Mouse (Mus musculus) CH12.LX (cell line): Measurements from ENCODE around the gene Ift52. TPM values are rescaled to one million over a fixed set of nuclear protein-coding genes. Genes with fewer than 3 reads are reported as not detected.

Source experiments
- DNase-seq: peaks from one replicate; pipeline ENCODE4 v3.0.0-alpha.2; 2013; ENCODE audit errors: extremely low read depth
- H3K27ac ChIP-seq: 2 replicates; pipeline ENCODE4 v1.5.1; 2012; ENCODE audit warnings: low read depth, mild to moderate bottlenecking, control low read depth, moderate library complexity; ENCODE audit not compliant: insufficient read depth
- H3K27me3 ChIP-seq: replicated peaks from 2 replicates; pipeline ENCODE3; 2012; ENCODE audit warnings: inconsistent platforms
- H3K36me3 ChIP-seq, 2 experiments: replicated peaks in 1 of 2; 2 replicates each; pipeline versions ENCODE3 to v1.6.1; 2012; ENCODE audit warnings: inconsistent platforms in 1 of 2, low read length in 1 of 2, mild to moderate bottlenecking in 1 of 2, mixed read lengths in 1 of 2, moderate library complexity in 1 of 2; ENCODE audit not compliant: control insufficient read depth in 1 of 2, insufficient read depth in 1 of 2
- H3K4me1 ChIP-seq, 2 experiments: 2 replicates each; pipeline ENCODE4 v1.6.1; 2012; ENCODE audit warnings: inconsistent platforms in 1 of 2, moderate library complexity in 1 of 2; ENCODE audit not compliant: insufficient read depth in 2 of 2, control insufficient read depth in 1 of 2
- H3K4me2 ChIP-seq: 2 replicates; pipeline ENCODE4 v1.6.1; 2012; ENCODE audit warnings: low read depth, mild to moderate bottlenecking, control low read depth; ENCODE audit not compliant: poor library complexity, insufficient read depth, severe bottlenecking
- H3K4me3 ChIP-seq, 3 experiments: fragments of 150-350 bp in 1 of 3; sonication (generic) in 1 of 3; replicated peaks in 1 of 3; 2 replicates each; pipeline versions ENCODE3 to v1.5.1; 2011 to 2012; ENCODE audit warnings: low read depth in 2 of 3, low read length in 2 of 3, mild to moderate bottlenecking in 2 of 3, moderate library complexity in 2 of 3, control low read depth in 1 of 3, improper control_type of control experiment in 1 of 3, inconsistent platforms in 1 of 3, mixed read lengths in 1 of 3; ENCODE audit not compliant: poor library complexity in 1 of 3
- H3K79me2 ChIP-seq: replicated peaks from 2 replicates; pipeline ENCODE4 v1.6.1; 2012; ENCODE audit warnings: mild to moderate bottlenecking, moderate library complexity; ENCODE audit not compliant: control insufficient read depth, poor library complexity, insufficient read depth, severe bottlenecking; ENCODE audit errors: extremely low read depth
- H3K9ac ChIP-seq: 2 replicates; pipeline ENCODE4 v1.6.1; 2012; ENCODE audit warnings: low read depth, mild to moderate bottlenecking, control low read depth, moderate library complexity; ENCODE audit not compliant: insufficient read depth
- H3K9me3 ChIP-seq: replicated peaks from 2 replicates; pipeline ENCODE3; 2012; ENCODE audit warnings: low read length, inconsistent platforms, mixed read lengths
- CTCF ChIP-seq, 2 experiments: IDR thresholded peaks in 1 of 2; conservative IDR thresholded peaks in 1 of 2; 2 replicates each; pipeline ENCODE4 v1.5.1; 2011 to 2012; ENCODE audit warnings: low read depth in 2 of 2, low read length in 2 of 2, improper control_type of control experiment in 1 of 2, inconsistent platforms in 1 of 2, mild to moderate bottlenecking in 1 of 2, moderate library complexity in 1 of 2
- ELF1 ChIP-seq: IDR thresholded peaks from 2 replicates; pipeline ENCODE4 v1.6.1; 2014; ENCODE audit warnings: low read depth, mild to moderate bottlenecking, inconsistent platforms, low read length, improper control_type of control experiment
- GABPA ChIP-seq: IDR thresholded peaks from 2 replicates; pipeline ENCODE4 v1.6.1; 2012; ENCODE audit warnings: low read depth, low read length, improper control_type of control experiment, inconsistent platforms; ENCODE audit not compliant: insufficient replicate concordance
- JUN ChIP-seq: IDR thresholded peaks from 2 replicates; pipeline ENCODE4 v1.6.1; 2011; ENCODE audit warnings: low read depth, mild to moderate bottlenecking, low read length, improper control_type of control experiment, moderate library complexity; ENCODE audit not compliant: insufficient read depth
- MAFK ChIP-seq: IDR thresholded peaks from 2 replicates; pipeline ENCODE4 v1.6.1; 2011; ENCODE audit warnings: low read length, improper control_type of control experiment; ENCODE audit not compliant: insufficient replicate concordance
- MEF2A ChIP-seq: IDR thresholded peaks from 2 replicates; pipeline ENCODE4 v1.6.1; 2014; ENCODE audit warnings: low read depth, mild to moderate bottlenecking, inconsistent platforms, low read length, improper control_type of control experiment, borderline replicate concordance
- MXI1 ChIP-seq: IDR thresholded peaks from 2 replicates; pipeline ENCODE4 v1.6.1; 2011; ENCODE audit warnings: mild to moderate bottlenecking, low read depth, low read length, improper control_type of control experiment
- NELFE ChIP-seq: IDR thresholded peaks from 2 replicates; pipeline ENCODE4 v1.6.1; 2011; ENCODE audit warnings: low read depth, low read length, improper control_type of control experiment
- PAX5 ChIP-seq: IDR thresholded peaks from 2 replicates; pipeline ENCODE4 v1.6.1; 2012; ENCODE audit warnings: low read length, inconsistent platforms, mixed read lengths
- POLR2A ChIP-seq: IDR thresholded peaks from 2 replicates; pipeline ENCODE4 v1.6.1; 2011; ENCODE audit warnings: low read depth, mild to moderate bottlenecking, improper control_type of control experiment, low read length
- POLR2AphosphoS2 ChIP-seq: IDR thresholded peaks from 2 replicates; pipeline ENCODE4 v1.6.1; 2011; ENCODE audit warnings: low read depth, low read length, improper control_type of control experiment
- RCOR1 ChIP-seq: conservative IDR thresholded peaks from 2 replicates; pipeline ENCODE4 v1.6.1; 2012; ENCODE audit warnings: low read depth, mild to moderate bottlenecking, inconsistent platforms, low read length, improper control_type of control experiment
- SMC3 ChIP-seq: IDR thresholded peaks from 2 replicates; pipeline ENCODE4 v1.6.1; 2011; ENCODE audit warnings: low read depth, low read length, improper control_type of control experiment
- TCF12 ChIP-seq: IDR thresholded peaks from 2 replicates; pipeline ENCODE4 v1.6.1; 2014; ENCODE audit warnings: low read depth, mild to moderate bottlenecking, inconsistent platforms, low read length, improper control_type of control experiment
- USF2 ChIP-seq: conservative IDR thresholded peaks from 2 replicates; pipeline ENCODE4 v1.6.1; 2011; ENCODE audit warnings: low read depth, low read length, improper control_type of control experiment
- dilution Hi-C: fragments of 300-500 bp; cut with MboI; formaldehyde crosslinking; loops from 2 replicates; pipeline ENCODE4 v1.14.3; 2020; ENCODE audit warnings: low sequenced_read_pairs; ENCODE audit not compliant: extremely low pct_unique_long_range_greater_than_20kb, extremely low pct_ligation_motif_present
- in situ Hi-C: fragments of 300-500 bp; cut with MboI; formaldehyde crosslinking; loops from 3 replicates; pipeline ENCODE4 v1.14.3; 2019; ENCODE audit warnings: low sequenced_read_pairs, low pct_ligation_motif_present, low pct_unique_long_range_greater_than_20kb, mixed read lengths
- polyA plus RNA-seq: library from polyadenylated mRNA; unstranded; fragments of >175 nt; gene quantifications from 2 replicates; pipeline ENCODE4 v1.2.1, GENCODE M21; 2012; ENCODE audit warnings: low read depth; ENCODE audit not compliant: insufficient read length
- total RNA-seq, 2 experiments: library from RNA; depleted of rRNA; stranded (reverse); fragments of 300-350 nt in 1 of 2; fragments of >200 nt in 1 of 2; gene quantifications; 2 replicates each; pipeline ENCODE4 v1.2.3; 2012 to 2014

Gene Ift52
- total and polyA plus RNA-seq, 3 experiments, result 13.0 to 33.6 (median 14.4) TPM

DNA sequence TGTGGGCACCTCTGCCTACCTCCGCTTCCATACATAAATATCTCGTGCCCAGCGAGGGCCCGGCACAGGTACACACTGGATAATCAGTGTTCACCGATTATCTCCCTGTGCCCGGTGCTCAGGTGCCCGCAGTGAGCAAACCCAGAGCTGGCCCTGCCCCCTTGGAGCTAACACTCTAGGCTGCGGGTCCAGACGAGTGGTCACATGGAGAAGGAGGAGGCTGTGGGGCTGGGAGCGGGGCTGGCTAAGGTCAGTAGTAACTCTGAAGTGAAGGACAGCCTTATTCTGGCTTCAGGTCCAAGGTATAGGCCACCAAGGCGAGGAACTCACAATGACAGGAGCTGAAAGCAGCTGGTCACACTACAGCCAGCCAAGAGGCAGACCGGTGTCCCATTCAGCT, 57.7 kb downstream of the Ift52 start:
- dilution Hi-C loops, result no loop called here
- TF ChIP-seq CTCF (conservative IDR thresholded peaks at IDR 0.05 in 1 of 2, IDR thresholded peaks at IDR 0.05 in 1 of 2; ENCODE audit: low read depth in 2 of 2, low read length in 2 of 2) (no peak), PAX5 (no peak), ELF1 (no peak), RCOR1 (no peak), GABPA (no peak), NELFE (no peak), JUN (no peak), TCF12 (no peak), SMC3 (no peak), POLR2A (no peak), MXI1 (no peak), POLR2AphosphoS2 (no peak), MAFK (no peak)
- Histone ChIP-seq H3K36me3 (peaks cover 69 to 94% of the 10 kb centered on the region in 2 experiments), H3K79me2 (no peaks in the 10 kb centered on the region), H3K9me3 (no peaks in the 10 kb centered on the region), H3K9ac (no peak overlapping the region), H3K27ac (no peak overlapping the region), H3K4me2 (no peak overlapping the region), H3K4me1 (no peaks in the 10 kb centered on the region), H3K4me3 (no peak overlapping the region), H3K27me3 (no peaks in the 10 kb centered on the region)
- DNase-seq, result no peak
- in situ Hi-C loops, result no loop called here

DNA sequence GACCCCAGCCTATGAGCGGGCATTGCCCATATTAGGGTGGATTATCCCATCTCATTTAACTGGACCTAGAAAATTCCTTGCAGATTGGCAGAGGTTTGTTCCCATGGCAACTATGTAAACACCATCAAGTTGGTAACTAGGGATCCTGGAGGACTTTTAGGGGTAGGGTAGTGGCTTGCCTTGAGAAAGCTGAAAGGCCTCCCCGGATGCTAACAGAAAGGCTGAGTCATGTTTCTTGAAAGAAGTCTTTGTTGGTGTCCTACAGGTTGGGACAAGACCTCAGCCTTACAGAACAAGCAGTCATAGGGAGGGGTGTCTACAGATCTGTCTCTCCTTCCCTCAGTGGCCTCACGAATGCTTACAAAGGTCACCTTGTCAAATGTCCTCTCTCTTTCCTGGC, 58.1 kb downstream of the Ift52 start:
- dilution Hi-C loops, result no loop called here
- Histone ChIP-seq H3K27me3 (no peaks in the 10 kb centered on the region), H3K36me3 (peaks cover 70 to 92% of the 10 kb centered on the region in 2 experiments), H3K4me3 (no peak overlapping the region), H3K9me3 (no peaks in the 10 kb centered on the region), H3K79me2 (no peaks in the 10 kb centered on the region), H3K4me1 (no peaks in the 10 kb centered on the region), H3K4me2 (no peak overlapping the region), H3K9ac (no peak overlapping the region), H3K27ac (no peak overlapping the region)
- in situ Hi-C loops, result no loop called here
- DNase-seq, result no peak
- TF ChIP-seq SMC3, result no peak
- TF ChIP-seq MEF2A, result no peak
- TF ChIP-seq POLR2A, result no peak
- TF ChIP-seq TCF12, result no peak
- no peak for TF ChIP-seq PAX5

DNA sequence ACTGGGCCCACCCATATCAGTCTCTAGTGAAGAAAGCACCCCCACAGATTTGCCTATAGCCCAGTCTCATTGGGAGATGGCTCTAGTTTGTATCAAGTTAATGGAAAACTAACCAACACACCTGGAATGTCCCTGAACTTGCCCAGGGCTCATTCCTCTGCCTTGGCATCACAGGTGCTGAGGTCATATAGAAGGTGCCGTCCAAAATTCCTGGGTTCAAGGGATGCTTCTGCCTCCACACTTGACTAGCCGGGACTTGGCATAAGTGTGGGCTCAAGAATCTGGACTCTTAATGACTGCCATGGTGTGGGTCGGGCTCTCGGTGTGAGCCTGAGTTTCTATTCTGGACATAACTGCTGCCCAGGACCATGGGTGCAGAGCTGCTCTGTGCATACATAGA, 61.9 kb downstream of the Ift52 start:
- peaks cover 2 to 5% of the 10 kb centered on the region in 2 experiments; a peak in 3 of 4 replicates for H3K4me1 ChIP-seq
- no peaks in the 10 kb centered on the region for H3K9me3 ChIP-seq
- no peaks in the 10 kb centered on the region for H3K27me3 ChIP-seq
- no peak for TF ChIP-seq USF2
- TF ChIP-seq, all 38 proteins: peak for 0
- no peak overlapping the region for H3K9ac ChIP-seq
- in situ Hi-C loops (no loop called here), dilution Hi-C loops (no loop called here)
- no peaks in the 10 kb centered on the region for H3K79me2 ChIP-seq
- H3K27ac ChIP-seq, result no peak overlapping the region
- H3K4me2 ChIP-seq, result no peak overlapping the region
- no peak overlapping the region for H3K4me3 ChIP-seq
- peaks cover 68 to 88% of the 10 kb centered on the region in 2 experiments for H3K36me3 ChIP-seq
- no peak for DNase-seq
